Mouse (Mus musculus) common myeloid progenitor, adult 5-6 weeks (primary cell): Measurements from ENCODE around the gene Rhou. TPM values are rescaled to one million over a fixed set of nuclear protein-coding genes. Genes with fewer than 3 reads are reported as not detected.
A peak's percentile ranks its signal among the peaks of the same experiment; 100 is the strongest.
"Not testable (repeated sequence)": the region's sequence is repeated elsewhere in the genome, so short reads cannot be mapped to it uniquely, and the experiment has no call there.

Experiments
- ATAC-seq: replicated peaks from 2 replicates; pipeline ENCODE4 v1.8.0; 2016; ENCODE audit warnings: low read depth, mild to moderate bottlenecking, moderate TSS enrichment, inconsistent platforms; ENCODE audit not compliant: poor library complexity, severe bottlenecking
- total RNA-seq: library from RNA; stranded (forward); fragments of 200-1000, 187-1606 nt; gene quantifications from 2 replicates; pipeline ENCODE4 v1.2.3, GENCODE M21; 2017

Rhou gene
- total RNA-seq: 0.55 and 0.78 TPM in 2 replicates

- peak; percentile 93 for ATAC-seq
Observed at GRCm38 (mm10) chr8:123653308-123653993, at the start of gene Rhou. Gene Rhou (plus strand): TSS chr8:123653929.

DNA sequence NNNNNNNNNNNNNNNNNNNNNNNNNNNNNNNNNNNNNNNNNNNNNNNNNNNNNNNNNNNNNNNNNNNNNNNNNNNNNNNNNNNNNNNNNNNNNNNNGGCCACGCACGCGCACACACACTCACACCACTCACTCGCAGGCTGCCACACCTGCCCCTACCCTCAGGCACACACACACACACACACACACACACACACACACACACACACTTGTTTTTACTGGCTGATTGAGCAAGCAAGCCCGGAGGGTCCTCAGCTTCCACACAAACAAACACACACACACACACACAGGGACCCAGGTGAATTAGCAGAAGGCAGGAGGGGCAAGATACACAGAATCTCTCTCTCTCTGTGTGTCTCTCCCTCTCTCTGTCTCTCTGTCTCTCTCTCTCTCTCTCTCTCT lies 41.1 kb upstream of the Rhou start:
- not testable (repeated sequence) for ATAC-seq

DNA sequence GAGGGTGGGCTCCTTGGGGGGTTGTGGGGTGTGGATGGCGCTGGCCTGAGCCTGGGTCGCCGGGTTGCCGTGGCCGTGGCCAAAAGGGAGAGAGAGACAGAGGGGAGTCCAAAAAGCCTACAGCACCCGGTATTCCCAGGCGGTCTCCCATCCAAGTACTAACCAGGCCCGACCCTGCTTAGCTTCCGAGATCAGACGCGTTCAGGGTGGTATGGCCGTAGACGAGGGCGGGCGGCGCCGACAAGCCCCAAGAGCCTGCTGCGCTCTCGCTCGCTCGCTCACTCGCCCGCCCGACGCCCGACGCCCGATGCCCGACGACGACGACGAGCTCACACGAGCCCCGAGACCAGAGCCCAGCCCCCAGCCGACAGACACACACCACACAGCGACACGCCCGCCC lies 30.2 kb upstream of the Rhou start:
- ATAC-seq: 0 out of 2 replicates have a peak, but pooled peaks have one; percentile 54

DNA sequence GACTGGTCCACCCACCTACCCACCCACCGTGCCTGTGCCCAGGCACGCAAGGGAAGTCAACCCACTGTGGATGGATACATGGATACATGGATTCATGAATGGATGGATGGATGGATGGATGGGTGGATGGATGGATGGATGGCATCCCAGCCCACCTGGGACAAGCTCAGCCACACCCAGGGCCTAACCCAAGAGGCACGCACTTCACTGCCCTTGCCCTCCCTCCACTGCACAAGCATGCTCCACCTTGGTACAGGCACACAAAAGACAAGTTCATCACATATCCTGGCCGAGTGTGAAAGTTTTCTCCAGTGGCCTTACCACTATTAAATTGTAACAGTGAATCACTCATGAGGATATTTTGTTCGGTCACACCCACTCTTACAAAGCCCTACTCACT lies 29.5 kb upstream of the Rhou start:
- no peak for ATAC-seq

GRCm38 (mm10) chr8:123624702-123625101 lies 29.0 kb upstream of the Rhou start:
- no peak for ATAC-seq

DNA sequence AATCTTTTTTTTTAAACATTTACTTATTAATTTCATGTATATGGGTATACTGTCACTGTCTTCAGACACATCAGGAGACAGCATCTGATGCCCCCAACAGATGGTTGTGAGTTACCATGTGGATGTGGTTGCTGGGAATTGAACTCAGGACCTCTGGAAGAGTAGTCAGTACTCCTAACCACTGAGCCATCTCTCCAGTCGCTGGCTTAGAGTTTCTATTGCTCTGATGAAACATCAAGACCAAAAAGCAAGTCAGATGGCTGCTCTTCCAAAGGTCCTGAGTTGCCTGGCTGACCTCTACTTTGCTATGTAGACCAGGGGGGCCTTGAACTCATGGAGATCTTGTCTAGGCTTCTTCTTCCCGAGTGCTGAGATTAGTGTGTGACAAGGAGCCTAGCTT lies 28.0 kb upstream of the Rhou start:
- ATAC-seq: no peak

DNA sequence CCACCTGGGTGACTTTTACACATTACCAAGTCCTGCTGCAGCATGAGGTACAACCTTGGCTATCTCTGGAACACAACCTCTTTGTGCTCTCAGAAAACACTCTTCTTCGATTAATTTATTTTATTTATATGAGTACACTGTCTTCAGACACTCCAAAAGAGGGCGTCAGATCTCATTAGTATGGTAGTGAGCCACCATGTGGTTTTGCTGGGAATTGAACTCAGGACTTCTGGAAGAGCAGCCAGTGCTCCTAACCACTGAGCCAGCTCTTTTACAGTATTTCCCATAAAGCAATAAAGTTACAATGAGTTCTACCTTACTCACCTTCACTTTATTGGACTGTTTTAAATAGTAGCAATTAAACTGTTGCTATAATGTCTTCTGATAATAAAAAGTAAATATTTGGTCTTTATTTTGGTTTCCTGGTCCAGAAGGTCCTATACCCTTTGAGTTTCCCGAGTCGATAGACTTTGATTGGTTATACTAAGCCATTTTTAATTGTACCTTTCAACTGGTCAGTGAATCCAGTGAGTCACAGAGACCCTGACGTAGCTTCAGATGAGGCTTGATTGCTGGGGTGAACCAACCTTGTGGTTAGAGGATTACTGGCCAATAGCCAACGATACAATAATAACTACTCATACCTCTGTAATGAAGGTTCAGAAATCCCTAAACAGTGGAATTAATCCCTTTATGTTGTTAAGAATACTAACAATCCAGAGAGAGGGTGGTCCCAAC lies 26.1 kb upstream of the Rhou start:
- ATAC-seq: no peak

- peak; percentile 64 for ATAC-seq
Observed at GRCm38 (mm10) chr8:123628253-123628967, 25.3 kb upstream of the Rhou start.

- peak; percentile 79 for ATAC-seq
Observed at GRCm38 (mm10) chr8:123628968-123629755, 24.6 kb upstream of the Rhou start.

DNA sequence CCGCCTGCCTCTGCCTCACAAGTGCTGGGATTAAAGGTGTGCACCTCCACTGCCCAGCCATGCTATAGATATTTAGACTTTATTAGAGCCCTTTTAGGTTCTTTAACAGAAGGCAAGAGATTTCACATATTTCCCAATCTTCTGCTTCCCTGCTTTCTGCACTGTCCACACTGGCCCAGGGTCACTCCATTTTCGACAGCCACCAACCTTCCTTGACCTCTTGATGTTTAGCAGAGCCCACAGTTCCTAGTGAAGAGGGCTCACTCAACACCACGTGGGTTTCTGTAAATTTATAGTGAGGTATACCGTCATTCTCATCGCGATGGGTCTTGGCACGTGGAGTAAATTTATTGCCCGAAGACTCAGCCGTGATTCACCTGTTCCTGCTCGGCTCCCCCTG lies 23.7 kb upstream of the Rhou start:
- ATAC-seq: no peak

DNA sequence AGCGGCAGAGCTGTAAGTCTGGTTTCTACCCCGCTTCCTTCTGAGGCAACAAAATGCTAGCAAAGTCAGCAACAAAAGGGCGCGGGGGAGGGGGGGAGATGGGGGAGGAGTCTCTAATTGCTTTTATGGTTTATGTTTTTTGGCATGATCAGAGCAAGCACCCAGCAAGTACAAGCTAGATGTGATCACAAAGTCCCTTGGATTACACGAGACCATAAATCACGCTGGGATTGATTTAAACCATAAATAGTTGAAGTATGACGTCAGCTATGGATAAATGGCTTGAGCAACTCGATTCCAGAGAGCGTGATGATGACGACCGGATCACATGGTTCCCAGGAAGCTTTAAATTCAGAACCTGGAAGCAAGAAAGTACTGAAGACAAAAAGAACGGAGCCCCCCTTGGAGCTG lies 22.9 kb upstream of the Rhou start:
- no peak for ATAC-seq

- not testable (repeated sequence) for ATAC-seq
Observed at GRCm38 (mm10) chr8:123631746-123632145, 22.0 kb upstream of the Rhou start.

DNA sequence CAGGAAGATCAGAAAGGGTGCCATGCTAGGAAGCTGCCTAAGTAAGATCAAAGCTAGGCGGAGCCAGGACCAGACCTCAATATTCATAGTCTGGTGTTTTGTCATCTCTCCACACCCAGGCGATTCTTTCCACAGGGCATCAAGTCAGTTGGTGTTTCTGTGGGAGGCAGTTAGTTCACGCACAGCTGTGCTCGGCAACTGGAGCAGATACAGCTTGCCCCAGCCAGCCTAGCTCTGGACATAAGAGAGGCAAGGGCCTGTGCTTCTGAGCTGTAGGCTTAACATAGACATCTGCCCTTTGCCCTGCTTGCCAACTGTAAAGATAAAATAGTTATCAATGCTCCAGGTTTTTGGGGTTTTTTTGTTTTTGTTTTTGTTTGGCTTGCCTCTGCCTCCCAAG lies 21.5 kb upstream of the Rhou start:
- ATAC-seq: no peak

DNA sequence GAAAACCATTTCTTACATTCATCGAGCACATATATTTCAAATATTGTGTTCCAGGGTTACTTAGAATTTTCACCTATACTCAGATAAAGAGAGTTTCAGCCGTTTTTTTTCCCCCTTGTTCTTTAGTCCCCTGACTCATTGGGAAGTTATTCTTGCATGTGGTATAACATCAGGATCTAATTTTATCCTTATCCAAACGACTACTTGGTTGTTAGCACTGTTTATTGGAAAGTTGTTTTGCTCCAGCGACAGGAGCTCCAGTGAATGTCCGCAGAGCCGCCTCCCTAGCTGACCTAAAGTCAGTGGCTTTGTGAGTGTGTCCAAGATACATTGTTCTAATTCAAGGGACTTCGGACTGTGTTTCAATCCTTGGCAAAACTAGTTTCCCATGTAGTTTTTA lies 19.9 kb upstream of the Rhou start:
- ATAC-seq: no peak

GRCm38 (mm10) chr8:123634395-123635131 lies 19.2 kb upstream of the Rhou start:
- ATAC-seq: no peak

GRCm38 (mm10) chr8:123635671-123636070 lies 18.1 kb upstream of the Rhou start:
- ATAC-seq: no peak

- peak; percentile 76 for ATAC-seq
Observed at GRCm38 (mm10) chr8:123643330-123644051, 10.2 kb upstream of the Rhou start.

- ATAC-seq: no peak
Observed at GRCm38 (mm10) chr8:123645229-123645628, 8.5 kb upstream of the Rhou start.
